Mouse (Mus musculus) left cerebral cortex, postnatal 10 days (tissue): ENCODE measurements around the gene Trim56. TPM values are rescaled to one million over a fixed set of nuclear protein-coding genes. Genes with fewer than 3 reads are reported as not detected.
"Not testable (repeated sequence)": the region's sequence is repeated elsewhere in the genome, so short reads cannot be mapped to it uniquely, and the experiment has no call there.

ENCODE experiments used
- DNase-seq, 2 experiments: peaks; one replicate each; pipeline ENCODE4 v3.0.0; 2021 to 2022; ENCODE audit warnings: low spot score in 2 of 2, mixed read lengths in 1 of 2; ENCODE audit errors: extremely low spot score in 1 of 2
- intact Hi-C: fragments of 180-260 bp; cut with DNase I; formaldehyde crosslinking; loops from one replicate; pipeline ENCODE4 v1.15.1; 2025
- total RNA-seq, 2 experiments: library from RNA; stranded (reverse); gene quantifications; 2 replicates each; pipeline ENCODE4 v1.2.3; 2021

The Trim56 gene
- 1 to 10 TPM; 3.0 to 3.9 TPM for total RNA-seq

DNA sequence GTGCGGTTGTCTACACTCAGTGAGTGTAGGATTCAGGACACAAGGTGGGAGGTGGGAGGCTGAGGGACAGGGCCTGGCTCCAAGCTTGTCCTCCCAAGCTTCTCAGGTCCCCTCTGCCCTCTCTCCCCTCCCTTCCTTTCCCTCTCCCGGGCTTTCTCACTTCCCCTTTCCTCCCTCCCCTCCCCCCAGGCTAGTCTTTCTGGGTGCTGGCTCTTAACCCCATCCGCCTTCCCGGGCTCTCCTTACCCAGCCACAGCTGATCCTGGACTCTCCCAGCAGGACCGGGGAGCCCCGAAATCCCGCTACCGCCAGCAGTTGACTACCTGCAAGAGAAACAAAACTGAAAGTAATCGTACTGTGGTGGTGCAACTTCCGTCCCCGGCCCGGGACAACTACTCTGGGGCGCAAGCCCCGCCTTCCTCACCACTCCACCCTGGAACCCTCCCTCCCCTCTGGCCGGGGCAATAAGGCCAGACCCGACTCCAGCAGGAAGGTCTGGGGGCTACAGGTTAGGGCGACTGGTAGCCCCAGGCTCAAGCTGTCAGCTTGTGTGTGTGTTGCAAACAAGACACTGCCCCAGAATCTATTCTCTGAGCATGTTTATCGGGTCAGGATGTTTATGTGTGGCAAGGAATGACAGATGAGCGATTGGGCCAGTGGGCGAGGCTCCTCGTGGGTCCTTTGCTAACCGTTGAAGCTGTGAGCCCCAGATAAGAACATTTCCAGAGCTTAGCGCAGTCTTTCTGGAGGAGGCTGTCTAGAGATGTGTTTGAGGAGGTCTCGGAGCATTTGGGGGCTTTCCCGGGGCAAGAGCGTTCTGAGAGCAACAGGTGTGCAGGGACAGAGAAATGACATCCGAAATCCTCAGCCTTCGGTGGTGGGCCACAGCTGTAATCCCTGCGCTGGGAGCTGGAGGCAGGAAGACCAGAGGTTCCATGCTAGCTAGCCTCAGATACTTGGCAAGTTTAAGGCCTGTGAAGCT lies at the start of gene Trim56:
Trim56 (minus strand) TSS at position 344 of the 982 bp plus-strand sequence.
- DNase-seq = peak in 1 of 2 experiments; percentile 79
- intact Hi-C loops = no loop called here

DNA sequence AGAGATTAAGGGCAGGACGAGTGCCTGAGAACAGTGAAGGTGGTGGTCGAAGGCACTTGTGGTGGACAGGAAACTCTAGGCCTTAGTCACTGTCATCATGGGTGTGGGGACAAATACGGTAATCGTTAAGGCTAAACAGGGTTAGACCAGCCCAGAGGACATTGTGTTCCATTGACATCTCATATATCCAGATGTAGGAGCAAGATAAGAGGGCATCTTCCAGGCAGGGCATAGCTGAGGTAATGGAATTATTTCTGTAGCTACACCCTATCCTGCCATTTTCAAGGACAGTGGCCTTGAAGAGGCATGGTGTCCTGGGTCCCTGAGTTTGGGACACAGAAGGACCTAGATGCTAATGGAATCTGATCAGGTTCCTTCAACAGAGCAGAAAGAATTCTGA lies 45.8 kb upstream of the Trim56 start:
- intact Hi-C loops = no loop called here
- no peak for DNase-seq

DNA sequence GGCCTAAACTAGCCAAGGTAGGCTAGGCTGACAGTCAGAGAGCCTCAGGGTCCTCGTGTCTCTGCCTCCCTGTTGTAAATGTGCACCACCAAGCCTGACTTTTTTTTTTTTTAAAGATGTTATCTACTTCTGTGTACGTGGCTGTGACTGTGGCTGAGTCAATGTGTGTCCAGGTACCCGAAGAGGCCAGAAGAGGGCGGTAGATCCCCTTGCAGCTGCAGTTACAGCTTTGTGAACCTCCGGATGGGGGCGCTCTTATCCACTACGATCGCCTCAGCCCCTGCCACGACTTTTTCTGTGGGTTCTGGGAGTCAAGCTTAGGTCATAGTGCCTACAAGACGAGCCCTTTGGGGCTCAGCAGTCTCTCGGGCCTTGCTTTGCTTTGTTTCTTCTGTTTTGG lies 43.5 kb upstream of the Trim56 start:
- DNase-seq = peak in 1 of 2 experiments; percentile 50
- intact Hi-C loops = no loop called here

DNA sequence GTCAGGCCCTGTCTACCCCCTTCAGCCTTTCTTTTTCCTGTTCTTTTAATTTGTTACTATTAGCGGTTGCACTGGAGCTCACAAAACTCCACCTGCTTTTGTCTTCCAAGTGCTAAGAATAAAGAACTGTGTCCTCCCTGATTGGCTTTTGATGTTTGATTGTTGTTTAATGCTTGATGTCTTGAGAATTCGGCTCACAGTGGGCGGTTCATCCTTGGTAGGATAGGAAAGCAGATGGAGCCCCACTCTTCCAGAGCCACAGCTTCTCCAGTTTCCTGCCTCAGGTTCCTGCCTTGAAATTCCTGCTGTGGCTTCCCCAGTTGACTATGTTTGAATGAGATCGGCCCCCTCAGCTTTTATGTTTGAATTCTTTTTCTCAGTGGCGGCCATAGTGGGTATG lies 37.3 kb upstream of the Trim56 start:
- DNase-seq = no peak
- intact Hi-C loops = no loop called here

DNA sequence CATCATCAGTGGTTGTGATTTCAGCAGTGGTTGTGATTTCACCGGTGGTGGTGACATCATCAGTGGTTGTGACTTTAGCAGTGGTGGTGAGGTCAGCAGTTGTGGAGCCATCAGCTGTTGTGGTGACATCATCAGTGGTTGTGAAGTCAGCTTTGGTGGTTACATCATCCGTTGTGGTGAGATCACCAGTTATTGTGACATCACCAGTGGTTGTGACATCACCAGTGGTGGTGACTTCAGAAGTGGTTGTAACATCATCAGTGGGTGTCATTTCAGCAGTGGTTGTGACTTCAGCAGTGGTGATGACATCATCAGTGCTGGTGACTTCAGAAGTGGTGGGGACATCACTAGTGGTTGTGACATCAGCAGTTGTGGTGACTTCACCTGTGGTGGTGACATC lies 36.6 kb upstream of the Trim56 start:
- no peak for DNase-seq
- intact Hi-C loops = no loop called here

DNA sequence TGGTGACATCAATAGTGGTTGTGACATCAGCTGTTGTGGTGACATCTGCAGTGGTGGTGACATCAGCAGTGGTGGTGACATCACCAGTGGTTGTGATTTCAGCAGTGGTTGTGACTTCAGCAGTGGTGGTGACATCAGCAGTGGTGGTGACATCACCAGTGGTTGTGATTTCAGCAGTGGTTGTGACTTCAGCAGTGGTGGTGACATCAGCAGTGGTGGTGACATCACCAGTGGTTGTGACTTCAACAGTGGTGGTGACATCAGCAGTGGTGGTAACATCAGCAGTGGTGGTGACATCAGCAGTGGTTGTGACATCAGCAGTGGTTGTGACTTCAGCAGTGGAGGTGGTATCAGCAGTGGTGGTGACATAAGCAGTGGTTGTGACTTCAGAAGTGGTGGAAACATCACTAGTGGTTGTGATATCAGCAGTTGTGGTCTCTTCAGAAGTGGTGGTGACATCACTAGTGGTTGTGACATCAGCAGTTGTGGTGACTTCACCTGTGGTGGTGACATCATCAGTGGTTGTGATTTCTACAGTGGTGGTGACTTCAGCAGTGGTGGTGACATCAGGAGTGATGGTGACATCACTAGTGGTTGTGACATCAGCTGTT lies 33.4 kb upstream of the Trim56 start, which contains the start of gene Muc3:
Muc3 (minus strand) TSS at position 51 of the 611 bp plus-strand sequence.
- DNase-seq, intact Hi-C loops: not testable (repeated sequence)

DNA sequence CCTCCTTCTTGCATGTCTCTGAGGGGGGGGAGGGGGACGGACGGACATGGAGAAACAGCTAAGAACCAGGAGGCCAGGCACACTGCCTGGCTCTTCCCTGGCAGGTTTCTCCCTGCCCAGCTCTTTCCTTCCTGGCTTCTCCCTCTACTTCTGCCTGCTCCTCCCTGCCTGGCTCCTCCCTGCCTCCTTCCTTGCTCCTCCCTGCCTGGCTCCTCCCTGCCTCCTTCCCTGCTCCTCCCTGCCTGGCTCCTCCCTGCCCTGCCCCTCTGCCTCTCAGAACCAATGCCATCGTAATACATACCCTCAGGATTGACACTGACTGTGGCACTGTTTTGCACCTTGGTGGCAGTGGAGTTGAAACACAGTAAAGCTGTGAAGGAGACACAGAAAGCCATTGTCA lies 24.8 kb upstream of the Trim56 start:
- intact Hi-C loops = no loop called here
- DNase-seq = no peak

- intact Hi-C loops = no loop called here
- DNase-seq = no peak
Observed at GRCm38 (mm10) chr5:137138977-137139376, 23.0 kb upstream of the Trim56 start.

DNA sequence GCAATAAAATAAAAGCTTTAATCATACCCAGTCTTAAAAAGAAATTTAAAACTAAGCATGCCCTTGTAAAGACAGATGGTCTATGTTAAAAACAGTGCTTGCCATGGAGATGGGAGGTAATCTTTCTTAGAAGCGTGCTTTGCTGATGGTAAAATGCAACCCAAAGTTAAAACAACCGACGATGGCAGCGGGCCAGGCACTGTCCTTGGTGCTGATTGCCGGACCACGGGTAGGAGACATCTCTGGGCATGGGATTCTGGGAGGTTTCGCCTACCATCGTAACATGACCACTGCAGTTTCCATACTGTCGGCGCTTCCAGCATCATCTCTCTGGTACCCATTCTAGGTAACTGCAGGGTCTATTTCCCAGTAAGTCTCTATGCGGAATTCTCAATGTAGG lies 18.9 kb upstream of the Trim56 start:
- no peak for DNase-seq
- intact Hi-C loops = no loop called here

DNA sequence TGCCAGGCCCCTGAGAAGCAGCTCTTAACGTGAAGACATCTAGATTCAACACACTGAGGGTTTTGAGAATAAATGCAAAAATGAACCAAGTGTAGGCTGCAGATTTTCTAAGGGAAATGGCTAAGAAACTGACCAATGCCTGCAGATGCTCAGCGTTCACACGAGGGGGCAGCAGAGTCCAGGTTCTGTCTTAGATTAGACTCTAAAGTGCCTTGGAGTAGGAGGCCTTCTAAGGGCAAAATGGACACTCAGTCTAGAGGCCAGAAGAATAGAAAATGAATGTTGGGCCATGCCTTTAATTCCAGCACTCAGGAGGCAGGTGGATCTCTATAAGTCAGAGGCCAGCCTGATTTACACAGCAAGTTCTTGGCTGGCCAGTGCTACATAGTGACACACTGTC lies 15.5 kb upstream of the Trim56 start:
- DNase-seq = peak in 1 of 2 experiments; percentile 37
- intact Hi-C loops = loop anchor here (1.0 kb wide), 1 partner anchor 155 kb away; no protein-coding TSS in a partner anchor

- no peak for DNase-seq
- intact Hi-C loops = no loop called here
Observed at GRCm38 (mm10) chr5:137129281-137129680, 13.3 kb upstream of the Trim56 start.

- DNase-seq = no peak
- intact Hi-C loops = no loop called here
Observed at GRCm38 (mm10) chr5:137123516-137123915, 7.5 kb upstream of the Trim56 start.

GRCm38 (mm10) chr5:137122686-137123193 lies 6.7 kb upstream of the Trim56 start:
- intact Hi-C loops = no loop called here
- DNase-seq = peak; percentile 65 to 67

GRCm38 (mm10) chr5:137121280-137121679 lies 5.3 kb upstream of the Trim56 start:
- intact Hi-C loops = no loop called here
- DNase-seq = no peak

DNA sequence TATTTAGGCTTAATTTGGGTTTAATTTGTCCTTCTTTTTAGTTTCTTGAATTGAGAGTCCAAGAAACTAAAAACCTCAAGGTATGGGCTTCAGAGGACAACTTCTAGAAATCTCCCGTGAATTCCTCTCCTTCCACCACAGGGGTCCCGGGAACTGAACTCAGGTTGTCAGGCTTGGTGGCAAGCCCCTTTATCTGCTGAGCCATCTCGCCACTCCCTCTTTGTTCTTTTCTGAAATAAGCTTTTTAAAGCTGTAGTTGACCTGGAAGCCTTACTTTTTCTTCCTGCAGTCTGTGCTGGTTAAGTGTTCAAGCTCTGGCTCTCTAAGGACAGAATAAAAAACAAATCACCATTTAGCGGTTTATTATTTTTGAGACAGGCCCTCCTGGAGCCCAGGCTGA lies 2.9 kb upstream of the Trim56 start:
- intact Hi-C loops = no loop called here
- no peak for DNase-seq

- DNase-seq, intact Hi-C loops: not testable (repeated sequence)
Observed at GRCm38 (mm10) chr5:137117994-137118393, 2.0 kb upstream of the Trim56 start.

DNA sequence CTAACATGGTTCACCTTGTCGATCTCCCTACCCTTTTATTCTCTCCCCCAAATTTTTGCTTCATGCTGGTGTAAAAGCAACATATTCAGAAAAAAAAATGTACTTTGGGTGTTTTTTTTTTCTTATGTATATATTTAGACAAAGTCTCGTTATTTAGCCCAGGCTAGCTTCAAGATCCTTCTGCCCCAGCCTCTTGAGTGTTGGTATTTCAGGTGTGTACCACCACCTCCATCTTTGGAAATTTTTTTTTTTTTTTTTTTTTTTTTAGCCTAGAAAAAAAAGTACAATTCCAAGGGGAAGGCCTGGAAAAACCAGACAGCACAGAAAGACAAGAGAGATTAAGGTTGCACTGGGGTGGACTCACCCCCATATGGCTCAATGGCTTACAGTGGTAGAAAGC lies 978 bp upstream of the Trim56 start:
- DNase-seq = no peak
- intact Hi-C loops = no loop called here

DNA sequence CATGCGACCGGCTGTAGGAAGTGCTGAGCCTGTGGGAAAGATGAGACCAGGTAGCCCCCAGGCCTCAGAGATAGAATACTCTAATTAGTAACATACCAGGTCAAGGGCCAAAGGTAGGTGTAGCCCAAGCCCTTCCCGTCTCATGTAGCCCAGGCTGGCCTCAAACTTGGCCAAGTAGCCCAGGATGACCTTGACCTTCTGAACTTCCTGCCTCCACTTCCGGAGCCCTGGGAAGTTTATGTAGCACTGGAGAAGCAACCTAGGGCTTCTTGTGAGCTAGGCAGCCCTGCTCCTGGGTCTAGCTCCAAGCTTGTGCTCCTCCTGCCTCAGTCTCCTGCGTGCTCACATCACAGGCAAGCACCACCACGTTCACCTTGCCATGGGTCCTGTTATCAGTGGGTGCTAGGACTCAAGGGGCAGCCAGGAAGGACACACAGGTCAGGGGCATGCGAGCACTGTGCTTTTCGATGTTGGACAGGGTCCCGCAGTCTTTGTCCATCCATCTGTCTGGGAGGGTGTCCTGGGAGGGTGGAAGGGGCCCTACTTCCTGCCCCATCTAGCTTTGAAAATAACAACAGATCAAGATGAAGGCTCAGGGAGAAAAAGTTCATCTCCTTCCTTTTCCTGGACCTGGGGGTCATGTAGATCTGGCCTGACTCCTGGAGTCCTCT lies 983 bp downstream of the Trim56 start:
- no peak for DNase-seq
- intact Hi-C loops = loop anchor here (5.0 kb wide), 1 partner anchor 183 kb away; no protein-coding TSS in a partner anchor
